Mouse (Mus musculus): ENCODE results near the gene Zswim3. TPM values are rescaled to one million over a fixed set of nuclear protein-coding genes. Genes with fewer than 3 reads are reported as not detected.
A peak's percentile ranks its signal among the peaks of the same experiment; 100 is the strongest.

The Zswim3 gene
- 8.5 and 10.1 TPM in 2 replicates for polyA plus RNA-seq (2012; rRNA removed)

GRCm38 (mm10) chr2:164804533-164805331 lies at the start of gene Zswim3, which contains the start of gene Acot8:
Gene Zswim3, plus strand, starts transcription at chr2:164805098.
Gene Acot8, minus strand, starts transcription at chr2:164804882.
- DNase-seq (ENCODE audit: low read depth) = peak; percentile 99
- peak; percentile 58; the same call in 1 of the 2 replicates for TF ChIP-seq POLR2A (IDR thresholded peaks at IDR 0.05; ENCODE audit: borderline replicate concordance, extremely low read depth, insufficient read depth, insufficient read length, poor library complexity, severe bottlenecking)
- TF ChIP-seq CTCF (IDR thresholded peaks at IDR 0.05; ENCODE audit: borderline replicate concordance, extremely low read depth, insufficient read depth, insufficient read length) = no peak

GRCm38 (mm10) chr2:164757841-164758240 lies 47.1 kb upstream of the Zswim3 start:
- TF ChIP-seq POLR2A (IDR thresholded peaks at IDR 0.05; ENCODE audit: borderline replicate concordance, extremely low read depth, insufficient read depth, insufficient read length, poor library complexity, severe bottlenecking) (no peak), CTCF (IDR thresholded peaks at IDR 0.05; ENCODE audit: borderline replicate concordance, extremely low read depth, insufficient read depth, insufficient read length) (no peak)
- no peak for DNase-seq (ENCODE audit: low read depth)

DNA sequence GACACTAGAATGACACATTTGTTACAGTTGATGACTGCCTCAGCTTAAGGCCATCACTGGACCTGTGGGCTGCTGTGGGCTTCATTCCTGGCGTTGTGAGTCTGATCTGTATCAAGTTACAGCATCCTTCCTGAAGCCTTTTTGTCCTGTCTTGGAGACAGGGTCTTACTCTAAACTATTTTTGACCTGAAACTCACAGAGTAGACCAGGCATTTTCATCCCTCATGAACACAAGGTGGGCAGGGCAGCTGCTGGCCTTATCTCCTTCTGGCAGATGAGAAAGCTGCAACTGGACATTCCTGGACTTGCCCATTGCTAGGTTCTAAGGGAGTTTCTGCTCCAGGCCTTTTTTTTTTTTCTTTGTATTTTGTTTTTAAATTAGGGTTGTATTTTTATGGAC lies 46.2 kb upstream of the Zswim3 start:
- TF ChIP-seq CTCF (IDR thresholded peaks at IDR 0.05; ENCODE audit: borderline replicate concordance, extremely low read depth, insufficient read depth, insufficient read length) = no peak
- no peak for TF ChIP-seq POLR2A (IDR thresholded peaks at IDR 0.05; ENCODE audit: borderline replicate concordance, extremely low read depth, insufficient read depth, insufficient read length, poor library complexity, severe bottlenecking)
- no peak for DNase-seq (ENCODE audit: low read depth)

GRCm38 (mm10) chr2:164760059-164760833 lies 44.7 kb upstream of the Zswim3 start:
- no peak for DNase-seq (ENCODE audit: low read depth)
- TF ChIP-seq POLR2A (IDR thresholded peaks at IDR 0.05; ENCODE audit: borderline replicate concordance, extremely low read depth, insufficient read depth, insufficient read length, poor library complexity, severe bottlenecking) (no peak), CTCF (IDR thresholded peaks at IDR 0.05; ENCODE audit: borderline replicate concordance, extremely low read depth, insufficient read depth, insufficient read length) (no peak)

- no peak for DNase-seq (ENCODE audit: low read depth)
These were observed 43.4 kb upstream of the Zswim3 start for GRCm38 (mm10) chr2:164761502-164761901.

DNA sequence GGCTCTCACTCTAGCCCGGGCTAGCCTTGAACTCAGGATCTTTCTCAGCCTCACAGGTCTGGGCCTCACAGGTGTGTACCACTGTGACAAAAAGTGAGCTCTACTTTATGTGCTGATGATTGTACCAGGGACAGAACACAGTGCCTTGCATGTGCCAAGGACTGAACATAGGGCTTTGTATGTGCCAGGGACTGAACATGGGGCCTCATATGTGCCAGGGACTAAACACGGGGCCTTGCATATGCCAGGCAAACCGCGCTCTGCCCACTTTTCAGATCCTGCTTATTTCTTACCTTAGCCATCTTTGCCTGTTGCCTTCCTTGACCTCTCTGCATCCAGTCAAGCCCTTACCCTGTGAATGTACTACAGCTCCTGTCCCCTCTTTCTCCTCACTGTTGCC lies 42.9 kb upstream of the Zswim3 start:
- DNase-seq (ENCODE audit: low read depth) = no peak
- TF ChIP-seq POLR2A (IDR thresholded peaks at IDR 0.05; ENCODE audit: borderline replicate concordance, extremely low read depth, insufficient read depth, insufficient read length, poor library complexity, severe bottlenecking) (no peak), CTCF (IDR thresholded peaks at IDR 0.05; ENCODE audit: borderline replicate concordance, extremely low read depth, insufficient read depth, insufficient read length) (no peak)

More at GRCm38 (mm10) chr2:164761502-164761901, 43.4 kb upstream of the Zswim3 start:
- TF ChIP-seq CTCF (IDR thresholded peaks at IDR 0.05; ENCODE audit: borderline replicate concordance, extremely low read depth, insufficient read depth, insufficient read length) = no peak
- no peak for TF ChIP-seq POLR2A (IDR thresholded peaks at IDR 0.05; ENCODE audit: borderline replicate concordance, extremely low read depth, insufficient read depth, insufficient read length, poor library complexity, severe bottlenecking)

- TF ChIP-seq CTCF (IDR thresholded peaks at IDR 0.05; ENCODE audit: borderline replicate concordance, extremely low read depth, insufficient read depth, insufficient read length) = no peak
- no peak for TF ChIP-seq POLR2A (IDR thresholded peaks at IDR 0.05; ENCODE audit: borderline replicate concordance, extremely low read depth, insufficient read depth, insufficient read length, poor library complexity, severe bottlenecking)
- DNase-seq (ENCODE audit: low read depth) = no peak
These were observed 42.3 kb upstream of the Zswim3 start for GRCm38 (mm10) chr2:164762593-164762992.

DNA sequence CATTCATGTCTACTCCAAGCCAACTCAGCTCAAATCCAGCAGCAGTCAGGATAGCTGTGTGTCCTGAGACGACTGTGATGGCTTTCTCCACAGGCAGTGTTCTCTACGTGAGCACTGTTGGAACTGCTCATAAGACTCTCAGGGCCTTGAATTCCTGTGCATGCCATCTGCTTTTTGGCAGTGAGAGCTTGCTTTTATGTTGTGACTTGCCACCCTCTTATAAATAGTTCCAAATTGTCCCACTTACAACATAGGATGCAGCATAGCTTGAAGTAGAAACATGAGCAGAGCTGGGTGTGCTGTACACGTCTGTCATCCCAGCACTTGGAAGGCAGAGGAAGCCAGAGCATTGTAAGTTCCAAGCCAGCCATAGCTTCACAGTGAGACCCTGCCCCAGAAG lies 39.1 kb upstream of the Zswim3 start:
- TF ChIP-seq POLR2A (IDR thresholded peaks at IDR 0.05; ENCODE audit: borderline replicate concordance, extremely low read depth, insufficient read depth, insufficient read length, poor library complexity, severe bottlenecking) (no peak), CTCF (IDR thresholded peaks at IDR 0.05; ENCODE audit: borderline replicate concordance, extremely low read depth, insufficient read depth, insufficient read length) (no peak)
- DNase-seq (ENCODE audit: low read depth) = no peak

- TF ChIP-seq CTCF (IDR thresholded peaks at IDR 0.05; ENCODE audit: borderline replicate concordance, extremely low read depth, insufficient read depth, insufficient read length) = no peak
- TF ChIP-seq POLR2A (IDR thresholded peaks at IDR 0.05; ENCODE audit: borderline replicate concordance, extremely low read depth, insufficient read depth, insufficient read length, poor library complexity, severe bottlenecking) = no peak
- no peak for DNase-seq (ENCODE audit: low read depth)
These were observed 36.9 kb upstream of the Zswim3 start for GRCm38 (mm10) chr2:164767812-164768540.

DNA sequence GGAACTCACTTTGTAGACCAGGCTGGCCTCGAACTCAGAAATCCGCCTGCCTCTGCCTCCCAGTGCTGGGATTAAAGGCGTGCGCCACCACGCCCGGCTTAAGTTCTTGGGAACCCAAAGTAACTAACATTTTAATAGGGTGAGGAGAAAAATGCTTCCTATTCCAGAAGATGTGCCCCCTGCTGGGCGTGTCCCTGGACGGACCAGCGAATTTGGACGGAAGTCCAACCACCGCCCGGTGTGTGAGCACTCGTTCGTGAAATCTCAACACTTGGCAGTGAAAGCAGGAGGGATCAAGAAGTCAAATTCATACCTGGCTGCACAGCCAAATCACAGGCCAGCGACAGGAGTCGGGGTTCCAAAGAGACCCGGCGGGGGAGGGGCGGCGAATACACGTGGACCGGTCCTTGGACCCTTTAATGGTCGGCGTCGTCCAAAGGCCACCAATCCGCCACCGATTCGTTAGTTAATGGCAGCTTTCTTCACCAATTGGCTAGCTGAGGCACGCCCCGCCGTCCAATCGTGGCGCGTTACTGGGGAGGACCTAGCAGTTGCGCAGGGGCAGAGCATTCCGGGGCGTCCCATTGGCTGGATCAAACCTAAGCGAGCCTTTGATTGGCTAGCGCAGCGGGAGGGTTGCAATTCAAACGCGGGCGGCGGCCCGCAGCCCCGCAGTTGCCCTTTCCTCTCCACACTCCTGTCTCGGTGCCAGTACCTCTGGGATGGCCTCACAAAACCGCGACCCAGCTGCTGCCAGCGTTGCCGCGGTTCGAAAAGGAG lies 35.5 kb upstream of the Zswim3 start, which contains the start of gene Ube2c:
Gene Ube2c, plus strand, starts transcription at position 641 of the 780 bp plus-strand sequence.
- TF ChIP-seq POLR2A (IDR thresholded peaks at IDR 0.05; ENCODE audit: borderline replicate concordance, extremely low read depth, insufficient read depth, insufficient read length, poor library complexity, severe bottlenecking) (no peak), CTCF (IDR thresholded peaks at IDR 0.05; ENCODE audit: borderline replicate concordance, extremely low read depth, insufficient read depth, insufficient read length) (peak; percentile 30; the same call in 1 of the 2 replicates)
- DNase-seq (ENCODE audit: low read depth) = peak; percentile 100

Data from brain, embryonic 14.5 days (tissue).